Mouse (Mus musculus): ENCODE measurements around the gene Ppil4.

The Ppil4 gene

DNA sequence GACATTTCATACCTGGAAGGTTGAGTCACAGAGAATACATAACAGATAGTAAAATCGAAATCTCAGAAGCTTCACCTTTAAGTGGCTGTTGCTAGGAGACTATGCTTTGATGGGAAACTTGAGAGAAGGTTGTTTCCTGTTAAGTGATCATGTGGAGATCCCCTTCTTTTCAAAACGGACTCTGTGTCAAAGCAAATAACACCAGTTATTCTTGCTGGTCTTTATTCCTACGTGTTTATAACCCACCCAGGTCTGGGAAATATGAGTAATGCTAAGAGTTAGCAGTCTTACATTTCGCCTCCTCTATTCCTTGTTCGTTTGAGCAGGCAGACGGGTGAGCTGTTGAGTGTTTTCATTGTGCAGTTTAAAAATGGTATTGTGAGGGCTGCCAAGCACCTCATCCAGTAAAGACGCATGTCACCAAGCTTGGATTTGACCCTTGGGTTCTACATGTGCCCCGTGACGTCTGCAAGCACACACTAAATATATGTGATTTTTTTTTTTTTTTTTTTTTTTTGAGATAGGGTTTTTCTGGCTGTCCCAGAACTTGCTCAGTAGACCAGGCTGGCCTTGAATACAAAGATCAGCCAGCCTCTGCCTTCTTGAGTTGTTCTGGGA, 32.1 kb downstream of the Ppil4 start:
- DNase-seq (ENCODE audit: low spot score in 2 of 2), result no peak

DNA sequence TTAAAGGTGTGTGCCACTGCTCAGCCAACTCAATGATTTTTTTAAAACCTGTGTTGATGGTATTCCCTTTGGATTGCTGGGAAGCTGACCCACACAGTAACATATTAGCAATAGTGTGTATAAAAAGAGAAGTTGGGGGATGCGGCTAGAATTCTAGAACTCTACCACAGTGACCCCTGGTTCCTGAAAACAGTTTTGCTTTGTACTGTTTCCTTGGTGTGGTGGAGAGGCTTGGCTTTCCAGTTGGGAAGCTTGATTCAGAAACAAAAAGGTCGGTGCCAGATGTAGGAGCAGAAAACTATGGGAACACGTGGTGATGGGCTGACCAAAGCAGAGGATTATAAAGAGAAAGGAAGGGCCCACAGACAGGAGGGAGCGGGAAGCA, 32.6 kb downstream of the Ppil4 start:
- DNase-seq (ENCODE audit: low spot score in 2 of 2), result no peak

DNA sequence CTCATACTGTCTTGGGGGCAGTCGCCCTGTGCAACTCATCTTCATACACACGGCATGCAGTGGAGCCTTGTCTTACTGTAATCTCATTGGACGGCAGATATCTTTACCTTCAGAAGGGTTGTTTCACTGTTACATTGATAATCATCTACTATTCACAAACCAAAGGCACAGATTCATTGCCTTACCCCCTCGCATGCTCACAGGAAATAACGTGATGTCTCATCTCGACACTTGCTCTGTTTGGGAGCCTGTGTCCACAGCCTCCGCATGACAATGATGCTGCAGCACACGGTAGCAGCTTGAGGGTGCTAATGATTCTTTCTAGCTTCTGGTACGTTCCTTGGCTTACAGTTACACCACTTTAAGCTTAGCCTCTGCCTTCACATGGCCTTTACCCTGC, 33.4 kb downstream of the Ppil4 start:
- DNase-seq (ENCODE audit: low spot score in 2 of 2), result no peak

DNA sequence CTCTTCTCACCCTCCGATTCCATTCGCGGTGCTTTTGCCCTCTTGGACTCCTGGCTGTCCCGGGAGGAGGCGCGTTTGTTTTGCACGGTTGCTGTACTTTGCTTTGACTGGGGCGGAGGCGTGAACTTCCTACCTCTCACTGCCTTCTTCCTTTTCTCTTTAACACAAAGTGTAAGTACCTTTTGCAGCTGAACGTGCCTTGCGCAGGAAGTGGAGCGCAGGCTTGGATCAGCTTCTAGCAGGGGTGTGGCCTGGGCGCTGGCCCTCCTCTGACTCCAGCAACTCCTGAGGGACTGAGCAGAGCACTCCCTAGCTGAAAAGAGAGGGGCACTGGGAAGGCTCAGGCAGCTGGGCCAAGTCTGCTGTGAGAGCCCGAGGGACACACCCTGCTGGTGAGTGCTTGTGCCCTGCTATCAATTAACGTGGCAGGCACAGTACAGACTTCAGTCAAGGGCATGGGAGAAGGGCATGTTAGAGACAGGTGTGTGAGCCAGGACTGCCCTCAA, 39.5 kb downstream of the Ppil4 start, which contains the start of gene Zc3h12d:
TSS of gene Zc3h12d (plus strand) at position 300 of the 506 bp plus-strand sequence.
- DNase-seq (ENCODE audit: low spot score in 2 of 2), result no peak

DNA sequence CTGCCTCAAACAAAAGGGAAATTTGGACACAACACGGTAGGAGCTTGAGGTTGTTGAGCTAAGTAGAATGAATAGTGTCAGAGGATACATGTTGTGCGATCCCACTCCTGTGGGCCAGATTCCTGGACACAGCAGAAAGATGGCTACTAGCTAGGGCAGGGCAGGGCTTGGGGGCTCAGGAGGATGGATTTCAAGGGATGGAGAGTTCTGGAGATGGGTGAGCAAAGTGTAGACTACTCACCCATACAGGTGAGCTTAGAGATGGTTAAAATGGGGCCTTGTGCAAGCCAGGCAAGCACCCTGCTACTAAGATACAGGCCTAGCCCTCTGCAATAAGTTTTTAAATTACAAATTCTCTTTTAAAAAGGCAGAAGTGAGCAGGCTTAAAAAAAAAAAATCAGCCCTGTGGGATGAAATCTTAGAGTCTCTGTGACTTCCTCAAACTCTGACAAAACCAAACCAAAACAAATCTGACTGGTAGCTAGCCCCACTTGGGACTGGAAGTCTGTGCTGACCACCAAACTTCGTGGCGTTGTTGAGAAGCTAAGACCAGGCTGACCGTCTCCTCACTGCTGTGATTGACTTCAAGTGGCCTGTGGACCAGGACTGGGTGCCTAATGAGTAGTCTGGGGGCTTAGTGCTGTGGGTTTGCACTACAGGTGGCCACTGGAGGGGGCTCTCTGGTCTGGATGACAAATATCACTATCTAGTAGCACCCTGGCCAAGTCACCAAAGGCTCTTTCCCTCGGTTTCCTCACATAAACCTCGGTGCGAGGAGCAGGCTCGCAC, 40.9 kb downstream of the Ppil4 start:
- no peak for DNase-seq (ENCODE audit: low spot score in 2 of 2)

DNA sequence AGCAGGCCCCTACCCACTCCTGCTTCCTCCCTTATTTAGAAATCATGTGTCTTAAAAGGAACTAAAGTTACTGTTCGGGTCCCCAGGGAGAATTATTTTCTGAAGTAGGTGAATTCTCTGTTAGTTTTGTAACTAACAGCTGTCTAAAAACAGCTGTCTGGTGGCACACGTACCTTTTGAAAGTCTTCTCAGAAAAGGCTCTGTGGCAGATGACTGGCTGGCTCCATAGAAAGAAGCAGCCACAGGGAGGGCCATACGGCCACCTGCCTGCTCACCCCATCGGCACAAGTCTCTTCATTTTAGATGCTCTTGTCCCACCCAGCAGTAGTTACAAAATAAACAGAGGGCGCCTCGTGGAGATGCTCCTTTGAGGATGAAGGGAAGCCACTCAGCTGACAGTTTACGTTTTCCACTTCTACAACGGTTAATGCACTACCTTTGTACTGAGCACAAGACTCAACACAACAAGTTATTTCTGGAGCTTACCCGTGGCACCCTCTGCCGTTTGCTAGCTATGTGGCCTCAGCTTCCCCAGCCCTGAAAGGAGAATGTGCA, 42.1 kb downstream of the Ppil4 start:
- no peak for DNase-seq (ENCODE audit: low spot score in 2 of 2)

DNA sequence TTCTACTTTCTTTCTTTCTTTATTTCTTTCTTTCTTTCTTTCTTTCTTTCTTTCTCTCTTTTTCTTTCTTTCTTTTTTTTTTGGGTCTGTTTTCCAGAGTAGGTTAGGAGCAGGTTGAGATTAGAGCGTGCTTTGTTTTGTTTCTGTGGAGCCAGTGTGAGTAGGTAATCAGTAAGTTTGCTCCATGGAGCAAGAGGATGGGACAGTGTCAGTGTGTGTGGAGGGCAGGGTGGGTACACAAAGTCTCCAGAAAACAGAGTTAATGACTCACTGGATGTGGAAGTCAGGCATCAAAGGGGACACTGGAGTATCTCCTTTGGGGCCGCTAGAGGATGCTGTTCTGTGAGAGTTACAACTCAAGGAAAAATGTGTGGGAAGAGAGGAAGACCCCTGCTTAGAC, 44.2 kb downstream of the Ppil4 start:
- no peak for DNase-seq (ENCODE audit: low spot score in 2 of 2)

DNA sequence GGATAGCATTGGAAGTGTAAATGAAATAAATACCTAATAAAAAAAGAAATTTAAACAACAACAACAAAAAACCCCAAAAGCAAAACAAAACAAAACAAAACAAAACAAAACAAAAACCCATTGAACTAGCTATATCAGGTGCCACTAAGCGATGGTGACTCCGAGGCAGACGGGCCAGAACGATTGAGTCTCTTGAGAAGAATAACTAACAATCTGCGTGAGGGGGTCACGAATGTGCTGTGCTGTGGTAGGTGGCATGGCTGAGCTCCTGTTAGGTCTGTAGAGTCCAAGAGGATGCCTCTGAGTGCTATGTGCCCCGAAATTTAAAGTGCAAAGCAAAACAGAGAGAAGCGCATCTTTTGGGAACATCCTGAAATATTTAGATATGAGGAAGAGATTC, 44.8 kb downstream of the Ppil4 start:
- DNase-seq (ENCODE audit: low spot score in 2 of 2), result no peak

DNA sequence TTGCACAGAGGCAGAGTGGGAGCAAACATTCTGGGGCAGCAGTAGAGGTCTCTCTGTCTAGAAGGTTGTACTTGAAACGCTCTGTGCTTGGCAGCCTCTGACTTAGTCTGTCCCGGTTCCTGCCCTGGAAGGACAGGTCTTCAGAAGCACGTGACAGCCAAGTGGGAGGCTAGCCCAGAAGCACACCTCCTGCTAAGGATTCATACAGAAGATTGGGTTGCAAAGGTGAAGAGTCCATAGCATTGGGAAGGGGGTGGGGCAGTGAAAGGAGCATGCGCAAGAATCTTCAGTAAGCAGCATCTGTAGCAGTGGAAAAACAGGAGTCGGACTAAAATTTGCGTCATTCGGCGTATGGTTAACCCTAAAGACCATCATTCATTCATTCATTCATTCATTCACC, 45.3 kb downstream of the Ppil4 start:
- DNase-seq (ENCODE audit: low spot score in 2 of 2), result no peak

DNA sequence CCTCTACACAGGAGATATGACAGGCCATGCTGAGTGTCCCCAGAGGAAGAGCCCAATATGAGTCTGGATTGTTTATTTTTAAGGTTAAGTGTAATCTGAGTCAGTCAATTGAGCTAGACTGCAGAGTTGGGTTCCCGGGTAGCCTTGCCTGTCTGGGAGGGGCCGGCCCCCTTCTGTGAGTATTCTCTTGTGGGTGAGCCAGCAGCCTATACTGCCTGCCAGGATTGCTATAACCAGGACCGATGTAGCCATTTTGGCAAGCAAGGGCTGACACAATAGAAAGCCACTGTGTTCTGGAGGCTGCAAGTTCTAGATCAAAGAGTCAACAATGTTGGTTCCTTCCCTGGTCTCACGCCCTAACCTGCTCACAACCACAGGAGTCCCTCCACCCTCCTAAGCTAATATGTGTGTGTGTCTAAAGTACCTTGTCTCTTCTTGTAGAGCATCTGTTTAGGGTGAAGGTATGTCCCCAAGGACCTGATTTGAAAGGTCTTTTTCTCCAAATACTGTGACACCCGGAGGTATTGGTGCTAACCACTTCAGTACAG, 46.3 kb downstream of the Ppil4 start:
- no peak for DNase-seq (ENCODE audit: low spot score in 2 of 2)

DNA sequence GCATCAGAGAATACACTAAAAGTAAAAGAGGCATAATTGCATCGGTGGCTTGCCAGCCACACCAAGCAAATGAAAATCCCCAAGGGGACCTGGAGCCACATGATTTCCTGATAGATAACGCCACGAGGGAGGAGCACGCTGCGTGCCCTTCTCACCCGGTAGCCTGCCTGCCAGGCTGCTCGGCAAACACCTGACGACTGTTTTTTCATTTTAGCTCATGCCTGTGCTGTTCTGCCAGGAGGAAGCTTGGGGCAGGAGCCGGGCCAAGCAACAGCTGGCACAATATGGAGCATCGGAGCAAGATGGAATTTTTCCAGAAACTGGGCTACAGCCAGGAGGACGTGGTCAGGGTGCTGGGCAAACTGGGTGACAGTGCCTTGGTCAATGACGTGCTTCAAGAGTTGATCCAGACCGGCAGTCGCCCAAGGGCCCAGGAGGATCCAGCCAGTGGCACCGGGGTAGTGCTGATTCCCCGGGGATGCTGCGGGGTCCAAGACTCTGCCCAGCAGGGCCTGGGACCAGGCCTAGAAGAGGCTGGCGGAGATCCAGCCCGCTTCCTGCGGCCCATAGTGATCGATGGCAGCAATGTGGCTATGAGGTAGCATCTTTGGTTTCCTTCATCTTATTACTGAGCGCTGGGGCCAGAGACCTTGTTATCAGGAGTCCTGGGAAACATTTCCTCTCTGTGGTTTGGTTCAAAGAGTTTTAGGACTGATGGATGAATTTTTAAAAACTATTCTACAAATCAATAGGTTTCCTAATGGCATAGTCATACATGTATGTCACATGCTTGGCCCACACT, 47.1 kb downstream of the Ppil4 start:
- DNase-seq (ENCODE audit: low spot score in 2 of 2), result no peak

DNA sequence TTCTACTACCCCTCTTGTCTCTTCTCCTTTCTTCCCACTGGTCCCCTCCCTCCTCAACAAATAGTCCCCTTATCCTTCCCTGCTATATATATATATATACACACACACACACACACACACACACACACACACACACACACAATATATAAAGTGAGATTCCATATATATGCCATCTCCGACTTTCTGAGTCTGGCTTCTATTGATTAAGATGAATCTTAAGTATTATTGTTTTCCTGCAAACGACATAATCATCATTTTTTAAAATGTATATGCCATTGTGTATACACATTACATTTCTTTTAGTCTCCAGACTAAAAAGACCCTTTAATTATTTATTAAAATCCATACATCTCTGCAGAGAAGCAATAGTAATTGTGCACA, 47.7 kb downstream of the Ppil4 start:
- DNase-seq (ENCODE audit: low spot score in 2 of 2), result no peak

DNA sequence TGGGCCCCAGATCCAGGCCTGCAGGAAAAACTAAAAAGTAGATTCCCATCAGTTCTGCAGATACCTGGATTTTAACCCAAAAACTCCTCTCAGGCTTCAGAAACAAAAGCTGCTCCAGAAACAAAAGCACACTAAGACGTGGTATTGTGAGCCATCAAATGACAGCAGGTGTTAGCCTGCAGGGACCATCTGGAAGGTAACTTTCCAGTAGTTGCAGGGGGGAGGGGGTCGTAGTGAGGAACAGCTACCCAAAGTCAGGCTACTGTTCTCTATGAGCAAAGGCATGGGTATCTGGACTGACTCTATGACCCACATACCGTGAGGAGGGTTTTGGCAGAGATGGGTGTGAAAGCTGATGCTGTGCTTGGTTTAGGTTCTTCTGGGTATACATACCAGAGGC, 48.1 kb downstream of the Ppil4 start:
- DNase-seq (ENCODE audit: low spot score in 2 of 2), result no peak

DNA sequence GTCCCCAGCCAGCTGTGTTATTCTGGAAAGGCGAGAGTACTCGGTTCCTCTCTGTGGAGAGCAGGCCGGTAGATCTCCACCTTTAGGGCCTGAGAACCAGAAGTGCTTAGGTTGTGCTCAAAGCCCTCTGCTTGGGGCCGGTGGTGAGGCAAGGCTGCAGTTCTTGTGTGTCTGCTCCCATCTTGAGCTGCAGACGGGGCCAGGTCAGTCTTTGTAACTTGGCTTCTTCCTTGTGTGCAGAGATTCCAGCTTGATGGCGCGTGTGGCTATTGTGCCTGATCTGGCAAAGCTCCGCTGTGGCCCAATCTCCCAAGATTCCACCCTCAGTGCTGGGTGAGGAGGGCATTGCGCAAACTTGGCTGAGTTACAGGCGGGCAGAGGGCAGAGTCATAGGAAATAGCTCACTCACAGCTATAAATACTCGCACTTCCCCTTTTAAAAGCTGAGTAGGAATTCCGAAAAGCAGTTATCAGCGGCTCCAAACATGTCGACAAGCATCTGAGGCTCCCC, 48.9 kb downstream of the Ppil4 start:
- no peak for DNase-seq (ENCODE audit: low spot score in 2 of 2)

DNA sequence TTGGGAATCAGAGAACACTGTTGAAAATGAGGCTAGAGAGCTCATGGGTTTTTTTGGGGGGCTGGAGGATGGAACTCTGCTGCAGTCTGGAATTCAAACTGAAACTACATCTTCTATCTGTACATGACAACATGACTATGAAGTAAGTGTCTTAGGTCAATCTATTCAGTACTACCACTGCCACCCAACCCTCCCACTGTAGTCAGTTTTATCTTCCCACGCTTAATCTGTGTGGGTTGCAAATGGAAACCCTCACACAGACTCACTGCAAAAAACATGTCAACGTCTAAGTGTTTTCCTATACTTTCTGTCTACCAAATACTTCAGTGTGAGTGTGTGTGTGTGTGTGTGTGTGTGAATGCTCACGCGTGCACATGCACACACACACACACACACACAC, 50.5 kb downstream of the Ppil4 start:
- no peak for DNase-seq (ENCODE audit: low spot score in 2 of 2)

DNA sequence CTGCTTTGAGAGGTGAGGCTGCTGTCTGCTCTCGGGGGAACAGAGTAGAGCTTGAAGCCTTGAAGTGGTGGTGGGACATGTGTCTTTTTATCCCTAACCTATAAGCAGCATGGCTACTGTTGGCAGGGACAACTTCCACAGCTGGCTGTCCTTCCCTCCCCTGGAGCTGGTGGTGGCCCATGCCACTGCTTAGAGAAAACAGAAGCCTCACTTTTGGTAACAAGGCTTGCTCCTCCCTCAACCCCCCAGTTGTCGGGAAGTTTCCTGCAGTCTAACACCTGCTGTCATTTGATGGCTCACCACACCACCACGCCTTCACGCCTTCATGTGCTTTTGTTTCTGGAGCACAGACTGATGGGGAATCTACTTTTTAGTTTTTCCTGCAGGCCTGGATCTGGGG, 51.5 kb downstream of the Ppil4 start:
- DNase-seq (ENCODE audit: low spot score in 2 of 2), result no peak

DNA sequence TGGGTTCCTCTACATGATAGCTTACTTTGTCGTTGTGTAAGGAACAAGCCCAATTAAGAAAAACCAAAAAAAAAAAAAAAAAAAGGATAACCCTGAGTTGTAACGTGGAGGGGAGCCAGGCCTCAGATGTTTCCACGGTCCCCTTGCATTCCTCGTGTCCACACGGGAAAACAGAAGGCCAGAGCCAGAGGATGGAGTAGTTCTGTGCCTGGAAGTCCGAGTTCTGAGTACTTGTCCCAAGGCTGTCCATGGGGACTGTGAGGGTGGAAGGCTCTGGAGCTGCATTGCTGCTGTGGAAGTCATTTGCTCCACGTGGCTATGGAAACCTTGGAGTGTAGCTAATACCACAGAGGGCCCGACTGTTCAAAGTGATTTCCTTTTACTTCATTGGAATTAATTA, 52.4 kb downstream of the Ppil4 start:
- DNase-seq (ENCODE audit: low spot score in 2 of 2), result no peak

DNA sequence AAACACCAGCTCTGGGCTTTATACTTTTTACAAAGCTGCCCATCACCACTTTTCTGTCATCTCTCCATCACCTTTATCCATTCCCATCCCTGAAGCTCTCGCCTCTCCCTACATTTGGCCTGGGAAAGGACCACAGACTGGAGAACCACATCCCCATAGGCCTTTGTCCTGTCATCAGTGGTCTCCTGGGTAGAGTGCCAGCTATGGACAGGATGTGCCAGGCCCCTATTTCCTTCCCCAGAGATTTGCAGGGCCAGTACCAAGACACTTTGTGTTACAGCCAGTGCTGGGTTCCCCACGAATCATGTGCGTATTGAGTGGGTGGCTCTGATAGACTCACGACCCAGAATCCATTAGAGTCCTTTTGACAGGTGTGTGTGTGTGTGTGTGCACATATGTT, 53.3 kb downstream of the Ppil4 start:
- no peak for DNase-seq (ENCODE audit: low spot score in 2 of 2)

DNA sequence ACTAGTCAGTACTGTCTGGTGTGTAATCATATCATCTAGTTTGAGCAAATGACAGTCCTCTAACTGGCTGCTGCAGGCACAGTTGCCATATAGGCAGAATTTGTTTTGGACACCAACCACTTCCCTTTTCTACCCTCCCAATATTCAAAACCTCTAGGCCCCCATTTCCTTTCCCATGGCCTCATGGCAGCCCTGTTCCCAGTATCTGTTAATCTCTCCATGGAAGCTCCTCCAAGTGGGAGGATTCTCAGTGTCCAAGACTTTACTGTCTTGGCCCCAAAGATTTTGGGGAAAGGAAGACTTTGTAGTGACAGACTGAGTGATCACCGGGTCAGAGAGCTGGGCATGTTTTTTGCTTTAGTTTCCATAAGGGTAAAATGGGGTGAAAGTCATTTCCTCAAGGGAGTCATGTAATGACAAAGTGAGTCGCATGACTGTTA, 54.5 kb downstream of the Ppil4 start:
- DNase-seq (ENCODE audit: low spot score in 2 of 2), result no peak

DNA sequence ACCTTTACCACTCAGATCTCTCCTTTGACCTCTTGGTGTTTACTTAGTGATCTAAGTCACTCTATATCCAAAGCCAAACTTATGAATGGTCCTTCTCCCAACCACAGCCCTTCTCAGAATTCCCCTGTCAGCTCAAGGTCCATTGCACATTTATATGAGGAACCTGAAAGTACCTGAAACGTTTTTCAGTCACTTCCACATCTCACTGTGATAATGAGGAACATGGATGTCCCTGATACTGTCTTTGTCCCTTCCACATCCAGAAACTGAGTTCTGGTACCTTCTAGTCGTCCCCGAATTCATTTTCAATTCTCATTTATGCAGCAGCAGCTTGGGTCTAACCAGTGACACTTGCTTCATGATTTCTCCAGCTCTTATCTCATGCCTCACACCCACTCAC, 59.2 kb downstream of the Ppil4 start:
- no peak for DNase-seq (ENCODE audit: low spot score in 2 of 2)

DNA sequence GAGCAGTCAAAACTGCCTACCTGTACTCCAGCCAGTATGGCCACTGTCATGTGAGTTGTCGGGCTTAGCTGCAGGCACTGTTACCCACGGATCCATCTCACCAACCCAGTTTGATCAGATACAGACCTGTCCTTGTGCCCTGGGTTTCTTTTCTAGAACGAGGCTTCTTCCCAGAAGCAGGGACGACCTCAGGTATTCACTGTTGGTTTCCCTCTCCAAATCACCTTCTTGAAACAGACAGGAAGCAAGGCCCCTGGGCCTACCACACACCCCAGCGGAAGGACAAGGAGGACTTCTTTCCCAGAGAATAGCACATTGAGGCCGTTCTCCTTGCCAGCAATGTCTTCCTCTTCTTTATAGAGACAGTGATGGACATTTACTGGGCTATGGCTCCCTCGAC, 67.8 kb downstream of the Ppil4 start:
- DNase-seq (ENCODE audit: low spot score in 2 of 2), result no peak
